Mouse (Mus musculus) urinary bladder, postnatal 4 days (tissue): ENCODE results near the gene Odf2l.

ENCODE experiments used
- DNase-seq, 2 experiments: peaks; one replicate each; pipeline ENCODE4 v3.0.0; 2021 to 2022; ENCODE audit warnings: low spot score in 2 of 2

Gene Odf2l

GRCm38 (mm10) chr3:145140236-145140635, 21.8 kb downstream of the Odf2l start:
- no peak for DNase-seq

- DNase-seq: no peak
Measured at GRCm38 (mm10) chr3:145142925-145143324, 24.5 kb downstream of the Odf2l start.

GRCm38 (mm10) chr3:145143856-145144255, 25.5 kb downstream of the Odf2l start:
- no peak for DNase-seq

GRCm38 (mm10) chr3:145146871-145147270, 28.5 kb downstream of the Odf2l start:
- DNase-seq: no peak

GRCm38 (mm10) chr3:145147483-145147882, 29.1 kb downstream of the Odf2l start:
- DNase-seq: no peak

GRCm38 (mm10) chr3:145147952-145148351, 29.6 kb downstream of the Odf2l start:
- DNase-seq: no peak

- DNase-seq: no peak
Measured at GRCm38 (mm10) chr3:145151092-145151491, 32.7 kb downstream of the Odf2l start.

GRCm38 (mm10) chr3:145151933-145152332, 33.5 kb downstream of the Odf2l start:
- DNase-seq: no peak

- DNase-seq: no peak
Measured at GRCm38 (mm10) chr3:145156883-145157282, 38.5 kb downstream of the Odf2l start.

- DNase-seq: no peak
Measured at GRCm38 (mm10) chr3:145158441-145158840, 40.1 kb downstream of the Odf2l start.

- DNase-seq: no peak
Measured at GRCm38 (mm10) chr3:145166741-145167140, 48.4 kb downstream of the Odf2l start.

- no peak for DNase-seq
Measured at GRCm38 (mm10) chr3:145167766-145168165, 49.4 kb downstream of the Odf2l start.

- no peak for DNase-seq
Measured at GRCm38 (mm10) chr3:145168844-145169696, 50.7 kb downstream of the Odf2l start.

- no peak for DNase-seq
Measured at GRCm38 (mm10) chr3:145170028-145170427, 51.6 kb downstream of the Odf2l start.

GRCm38 (mm10) chr3:145170604-145171389, 52.4 kb downstream of the Odf2l start:
- DNase-seq: no peak

GRCm38 (mm10) chr3:145171390-145172060, 53.1 kb downstream of the Odf2l start:
- no peak for DNase-seq

GRCm38 (mm10) chr3:145184645-145185044, 66.3 kb downstream of the Odf2l start:
- DNase-seq: no peak

GRCm38 (mm10) chr3:145191972-145192371, 73.6 kb downstream of the Odf2l start:
- DNase-seq: no peak

- no peak for DNase-seq
Measured at GRCm38 (mm10) chr3:145195240-145195923, 77.0 kb downstream of the Odf2l start.

GRCm38 (mm10) chr3:145198050-145198449, 79.7 kb downstream of the Odf2l start:
- DNase-seq: no peak
